Mouse (Mus musculus) C2C12 (cell line): ENCODE data around the gene Magee2. TPM values are rescaled to one million over a fixed set of nuclear protein-coding genes. Genes with fewer than 3 reads are reported as not detected.
"Not testable (repeated sequence)": the region's sequence is repeated elsewhere in the genome, so short reads cannot be mapped to it uniquely, and the experiment has no call there.

Experiments
- H3K27me3 ChIP-seq: one replicate; pipeline ENCODE4 v1.6.1; 2011; ENCODE audit not compliant: control insufficient read depth, insufficient read depth, insufficient read length
- H3K36me3 ChIP-seq: one replicate; pipeline ENCODE4 v1.6.1; 2011; ENCODE audit not compliant: control insufficient read depth, insufficient read depth
- H3K4me3 ChIP-seq: one replicate; pipeline ENCODE4 v1.5.1; 2011; ENCODE audit warnings: mild to moderate bottlenecking, control low read depth; ENCODE audit not compliant: poor library complexity, insufficient read depth, severe bottlenecking
- H3K79me2 ChIP-seq: one replicate; pipeline ENCODE4 v1.6.1; 2011; ENCODE audit not compliant: control insufficient read depth, insufficient read depth
- H3K79me3 ChIP-seq: one replicate; pipeline ENCODE4 v1.6.1; 2011; ENCODE audit warnings: low read depth, control low read depth
- H3ac ChIP-seq: one replicate; pipeline ENCODE3; 2011; ENCODE audit warnings: low read depth; ENCODE audit not compliant: control insufficient read depth, insufficient read length
- CEBPB ChIP-seq: IDR thresholded peaks from one replicate; pipeline ENCODE4 v1.6.1; 2011; ENCODE audit warnings: low read depth, mild to moderate bottlenecking, control low read depth, moderate library complexity
- CTCF ChIP-seq: IDR thresholded peaks from one replicate; pipeline ENCODE4 v1.5.1; 2011; ENCODE audit not compliant: control insufficient read depth, insufficient read depth, insufficient read length
- FOSL1 ChIP-seq: IDR thresholded peaks from one replicate; pipeline ENCODE4 v1.8.0; 2011; ENCODE audit warnings: mild to moderate bottlenecking, low read length; ENCODE audit not compliant: poor library complexity, insufficient read depth, severe bottlenecking
- MAX ChIP-seq: IDR thresholded peaks from one replicate; pipeline ENCODE4 v1.6.1; 2011; ENCODE audit warnings: mild to moderate bottlenecking, control low read depth
- MYOD1 ChIP-seq: IDR thresholded peaks from one replicate; pipeline ENCODE4 v1.6.1; 2011; ENCODE audit warnings: low read depth; ENCODE audit not compliant: control insufficient read depth, insufficient read length
- MYOG ChIP-seq: IDR thresholded peaks from one replicate; pipeline ENCODE4 v1.6.1; 2011; ENCODE audit not compliant: control insufficient read depth, insufficient read length; ENCODE audit errors: extremely low read depth
- USF1 ChIP-seq: IDR thresholded peaks from one replicate; pipeline ENCODE4 v1.6.1; 2011; ENCODE audit warnings: low read depth, mild to moderate bottlenecking, control low read depth, moderate library complexity
- long read RNA-seq, 2 experiments: library from polyadenylated mRNA; unstranded; transcript quantifications; one replicate each; pipeline ENCODE4 v2.0.0; 2019 to 2020
- polyA plus RNA-seq: library from polyadenylated mRNA; unstranded; fragments of >200 nt; fragmentation: generic; extraction: Trizol; gene quantifications from one replicate; pipeline ENCODE4 v1.2.1, GENCODE M21; 2012; ENCODE audit warnings: missing spikeins

The Magee2 gene
- not detected for polyA plus RNA-seq
- long read RNA-seq, experiment 1 = 0 reads
- long read RNA-seq, experiment 2 = 0 reads

DNA sequence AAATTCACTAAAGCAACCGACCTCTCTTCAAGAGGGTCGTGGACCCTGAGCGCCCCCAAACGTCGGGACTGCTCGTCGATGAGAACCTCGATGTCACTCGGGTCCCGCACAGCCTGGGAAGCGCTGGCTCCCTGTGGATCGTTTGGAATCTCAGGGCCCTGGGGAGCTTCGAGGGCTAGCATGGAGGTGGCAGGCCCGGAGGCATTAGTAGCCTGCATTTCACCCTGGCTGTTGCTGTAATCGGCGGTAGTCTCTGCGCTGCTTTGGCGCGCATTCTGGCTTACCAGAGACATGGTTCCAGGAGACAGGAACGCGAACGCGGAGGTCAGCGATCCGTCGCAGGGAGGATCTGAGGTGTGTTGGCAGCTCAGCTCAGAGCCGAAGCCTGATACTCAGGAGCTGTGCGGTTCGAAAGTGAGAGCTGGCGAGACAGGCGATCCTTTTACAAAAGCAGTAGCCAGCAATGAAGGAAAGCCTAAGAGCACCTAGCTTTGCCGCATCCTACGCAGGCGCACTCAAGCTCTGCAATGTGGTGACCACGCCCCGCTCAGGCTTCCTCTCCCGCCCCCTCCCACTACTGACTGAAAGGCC, at the start of gene Magee2:
Gene Magee2, minus strand, starts transcription at position 517 of the 591 bp plus-strand sequence.
- Histone ChIP-seq H3ac (no peak within 1 kb of the TSS), H3K36me3 (no peaks in the 10 kb centered on the region), H3K4me3 (no peak within 1 kb of the TSS), H3K79me2 (no peaks in the 10 kb centered on the region), H3K27me3 (no peaks in the 10 kb centered on the region), H3K79me3 (no peaks in the 10 kb centered on the region)
- TF ChIP-seq FOSL1 (no peak), MAX (no peak), MYOG (no peak), CEBPB (no peak), CTCF (no peak), USF1 (no peak), MYOD1 (no peak)

DNA sequence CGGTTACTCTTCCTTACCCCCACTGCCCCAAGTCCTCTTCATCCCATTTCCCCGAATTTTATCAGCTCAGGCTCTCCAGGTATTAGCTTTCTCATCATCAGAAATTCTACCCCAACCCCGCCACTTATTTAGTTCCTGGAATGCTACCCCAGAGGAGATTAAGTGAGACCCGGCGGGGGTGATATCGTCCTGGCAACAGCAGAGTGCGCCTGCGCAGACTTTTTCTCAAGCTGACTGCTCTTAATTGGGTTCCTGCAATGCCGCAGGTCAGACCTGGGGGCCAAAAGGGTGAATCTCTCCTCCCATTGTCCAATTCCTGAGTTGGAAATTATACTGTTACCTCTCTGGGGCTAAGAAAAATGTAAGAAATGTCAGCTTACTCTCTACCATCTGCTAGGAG, 3.5 kb downstream of the Magee2 start:
- no peaks in the 10 kb centered on the region for H3K36me3 ChIP-seq
- no peaks in the 10 kb centered on the region for H3K27me3 ChIP-seq
- no peak overlapping the region for H3ac ChIP-seq
- no peaks in the 10 kb centered on the region for H3K79me2 ChIP-seq
- H3K4me3 ChIP-seq = no peak overlapping the region
- TF ChIP-seq CEBPB (no peak), FOSL1 (no peak), USF1 (no peak), MYOD1 (no peak), MAX (no peak)
- H3K79me3 ChIP-seq = no peaks in the 10 kb centered on the region

DNA sequence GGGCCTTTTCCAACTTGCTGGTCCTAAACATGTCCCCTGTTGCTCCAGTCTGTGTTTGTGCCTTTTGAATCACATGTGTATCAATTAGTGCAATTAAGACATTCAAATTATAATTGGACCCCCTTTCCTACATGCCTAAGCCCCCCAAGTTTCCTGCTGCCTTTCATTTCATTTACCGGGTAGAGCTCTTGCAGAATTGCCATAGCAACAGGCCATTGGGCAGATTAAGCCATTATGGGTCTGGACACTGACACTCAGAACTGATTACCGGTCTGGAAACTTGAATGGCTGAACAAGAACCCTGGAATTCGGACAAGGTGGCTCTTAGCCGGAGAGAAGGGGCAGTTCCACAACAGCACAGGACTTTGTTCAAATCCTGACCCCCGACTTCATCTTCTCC, 39.5 kb downstream of the Magee2 start:
- not testable (repeated sequence) for H3ac ChIP-seq, H3K4me3 ChIP-seq, H3K36me3 ChIP-seq, H3K79me2 ChIP-seq, H3K79me3 ChIP-seq, H3K27me3 ChIP-seq

DNA sequence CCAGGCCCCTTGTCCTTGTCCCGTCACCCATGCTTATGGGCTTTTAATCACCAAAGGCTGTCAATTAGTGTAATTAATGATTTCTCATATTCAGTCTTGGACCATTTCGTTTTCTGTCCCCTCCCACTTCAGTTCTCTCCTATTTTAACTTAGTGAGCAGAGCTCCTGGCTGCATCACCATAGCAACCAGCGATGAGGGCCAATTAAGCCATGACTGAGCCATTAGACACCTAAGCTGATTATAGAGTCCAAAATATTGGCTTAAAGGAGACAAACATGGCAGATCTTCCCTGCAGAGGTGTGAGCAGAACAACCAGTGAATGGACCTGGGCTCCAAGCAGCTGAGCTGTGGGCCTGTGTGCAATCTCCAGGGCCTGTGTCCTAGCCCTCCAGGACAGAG, 40.1 kb downstream of the Magee2 start:
- not testable (repeated sequence) for H3ac ChIP-seq

DNA sequence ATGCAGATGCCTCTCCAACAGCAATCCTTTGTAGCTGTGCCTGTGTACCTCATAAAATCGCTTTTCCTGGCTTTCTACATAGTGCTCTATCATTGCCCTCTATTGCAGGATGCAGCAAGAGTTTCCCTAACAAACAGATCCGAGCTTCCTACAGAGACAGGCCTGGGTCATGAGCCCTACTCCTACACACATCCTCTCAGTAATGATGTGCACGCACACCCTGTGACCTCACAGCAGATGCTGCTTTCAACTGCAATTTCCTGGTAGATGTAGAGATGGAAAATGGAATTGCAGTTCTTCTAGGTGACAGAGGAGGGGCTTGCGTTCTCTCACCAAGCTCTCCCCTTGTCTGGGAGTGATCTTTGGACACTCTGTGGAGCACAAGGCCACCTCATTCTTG, 43.4 kb downstream of the Magee2 start:
- not testable (repeated sequence) for H3K36me3 ChIP-seq, H3K79me2 ChIP-seq, H3K4me3 ChIP-seq, H3K27me3 ChIP-seq, H3ac ChIP-seq, H3K79me3 ChIP-seq

More for the DNA sequence above, 40.1 kb downstream of the Magee2 start:
- H3K4me3 ChIP-seq, H3K79me3 ChIP-seq, H3K79me2 ChIP-seq, H3K36me3 ChIP-seq, H3K27me3 ChIP-seq: not testable (repeated sequence)

Other genes starting within 250 kb of the Magee2 start
- gene Zdhhc15, start 186.2 kb downstream of the Magee2 start, polyA plus RNA-seq = 0.57 TPM
- 21.8 TPM for gene Pbdc1, start 222.5 kb upstream of the Magee2 start, polyA plus RNA-seq